Mouse (Mus musculus) olfactory bulb, adult 2 months (tissue): ENCODE results near the gene Arhgef40. TPM values are rescaled to one million over a fixed set of nuclear protein-coding genes. Genes with fewer than 3 reads are reported as not detected.
"Not testable (repeated sequence)": the region's sequence is repeated elsewhere in the genome, so short reads cannot be mapped to it uniquely, and the experiment has no call there.

ENCODE experiments used
- H3K27ac ChIP-seq: fragments of 200-500 bp; 2 replicates; pipeline ENCODE4 v1.5.1; 2012; ENCODE audit warnings: low read depth, low read length; ENCODE audit not compliant: insufficient read depth
- H3K4me1 ChIP-seq: fragments of 200-500 bp; 2 replicates; pipeline ENCODE4 v1.6.1; 2012; ENCODE audit warnings: low read length; ENCODE audit not compliant: control insufficient read depth, insufficient read depth
- H3K4me3 ChIP-seq: fragments of 200-500 bp; 2 replicates; pipeline ENCODE4 v1.5.1; 2012; ENCODE audit warnings: mild to moderate bottlenecking, low read depth, low read length, moderate library complexity; ENCODE audit not compliant: insufficient read depth
- CTCF ChIP-seq: fragments of 200-500 bp; IDR thresholded peaks from 2 replicates; pipeline ENCODE4 v1.5.1; 2012; ENCODE audit warnings: low read depth, mild to moderate bottlenecking, low read length, moderate library complexity; ENCODE audit not compliant: insufficient read depth
- POLR2A ChIP-seq: fragments of 200-500 bp; IDR thresholded peaks from 2 replicates; pipeline ENCODE4 v1.6.1; 2012; ENCODE audit warnings: mild to moderate bottlenecking, low read depth, low read length, moderate library complexity; ENCODE audit not compliant: insufficient read depth
- WGBS: fragments of 180-500 bp; shearing (Covaris S2); methylation state at CpG from one replicate; pipeline ENCODE4 v1.1.7; 2018; 5-methylcytosine and 5-hydroxymethylcytosine counted together
- polyA plus RNA-seq: library from polyadenylated mRNA; stranded (reverse); fragments of >200 nt; gene quantifications from 2 replicates; pipeline ENCODE4 v1.2.4, GENCODE M21; 2012; ENCODE audit warnings: low replicate concordance; ENCODE audit not compliant: missing spikeins, insufficient read depth, insufficient read length

The Arhgef40 gene
- polyA plus RNA-seq, 1 experiment: not detected

DNA sequence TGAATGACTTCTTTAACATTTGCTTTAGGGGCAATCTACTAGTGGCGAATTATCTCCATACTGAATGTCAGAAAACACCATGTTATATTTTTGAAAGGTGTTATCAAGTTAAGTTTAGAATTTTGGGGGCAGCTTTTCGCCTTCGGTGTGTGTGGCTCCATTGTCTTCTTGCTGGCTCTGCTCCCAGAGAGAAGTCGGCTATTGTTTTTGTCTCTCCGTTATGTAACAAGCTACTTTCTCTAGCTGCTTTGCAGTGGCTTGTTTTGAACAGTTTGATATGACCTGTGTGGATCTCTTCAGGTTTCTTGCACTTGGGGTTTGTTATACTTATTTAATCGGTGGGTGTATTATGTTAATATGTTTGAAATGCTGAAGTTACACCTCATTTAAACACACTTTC is 58.9 kb downstream of the Arhgef40 start:
- no peak overlapping the region for H3K4me3 ChIP-seq
- TF ChIP-seq POLR2A (no peak), CTCF (no peak)
- WGBS: 17% methylated on average over 6 of the region's 6 CpGs
- H3K4me1 ChIP-seq: peaks cover 8% of the 10 kb centered on the region
- H3K27ac ChIP-seq: no peak overlapping the region

DNA sequence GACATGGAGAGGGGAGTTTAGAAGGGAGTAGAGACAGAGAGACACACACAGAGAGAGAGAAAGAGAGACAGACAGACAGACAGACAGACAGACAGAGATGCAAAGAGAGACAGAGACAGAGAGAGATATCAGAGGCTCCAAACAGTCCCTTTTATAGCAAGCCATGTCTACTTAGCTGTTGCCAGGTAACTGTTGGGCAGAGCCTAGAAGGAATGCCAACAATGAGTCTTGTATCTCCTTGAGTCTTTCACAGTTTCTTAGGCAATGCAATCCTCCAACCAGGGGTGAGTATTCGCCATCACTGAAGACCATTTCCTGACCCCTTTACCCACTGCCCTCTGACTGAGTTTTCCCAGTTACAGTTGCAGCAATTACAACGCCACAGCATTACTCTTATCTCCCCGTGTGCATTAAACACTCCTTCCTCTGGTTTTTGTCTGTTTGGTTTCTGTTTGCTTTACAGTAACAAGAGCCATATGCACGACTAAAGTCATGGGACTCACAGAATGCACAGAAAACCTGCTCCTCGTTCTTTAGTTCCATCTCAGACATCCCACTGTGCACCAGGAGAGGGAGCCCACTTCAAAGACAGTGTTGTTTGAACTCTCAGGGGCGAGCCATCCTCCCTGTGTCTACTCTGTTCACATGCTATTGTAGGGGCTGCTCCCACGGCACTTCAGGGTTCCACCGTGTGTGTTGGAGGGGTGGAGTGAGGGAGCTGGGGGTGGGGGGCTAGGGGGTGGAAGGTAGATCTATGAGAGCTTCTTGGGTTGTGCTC is 60.6 kb downstream of the Arhgef40 start:
- 16% methylated on average over 8 of the region's 8 CpGs for WGBS
- TF ChIP-seq POLR2A (no peak), CTCF (no peak)

DNA sequence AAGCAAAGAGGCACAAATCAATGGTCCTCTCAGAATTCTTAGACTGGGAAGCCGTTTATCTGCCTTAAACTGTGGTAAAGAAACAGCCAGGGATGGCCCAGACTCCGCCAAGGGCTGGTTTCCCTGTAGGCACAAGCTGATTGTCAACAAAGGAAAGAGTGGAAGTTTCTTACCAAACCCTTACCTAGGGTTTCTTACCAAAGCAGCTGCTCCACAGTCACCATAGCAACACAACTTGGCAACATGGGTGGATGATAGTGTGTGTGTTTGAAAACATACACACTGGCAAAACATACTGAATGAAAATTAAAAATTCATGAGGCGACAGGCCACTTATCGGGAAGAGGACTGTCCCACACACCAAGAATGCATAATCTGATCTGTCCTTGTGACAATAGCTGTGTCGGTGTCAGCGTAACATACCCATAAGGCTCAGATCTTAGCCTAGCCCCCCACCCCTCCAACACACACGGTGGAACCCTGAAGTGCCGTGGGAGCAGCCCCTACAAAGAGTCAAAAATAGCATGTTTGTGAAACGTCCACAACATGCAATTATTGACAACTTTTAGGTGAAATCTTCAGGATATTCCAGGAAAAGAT is 61.5 kb downstream of the Arhgef40 start:
- Histone ChIP-seq H3K4me1 (peaks cover 8% of the 10 kb centered on the region), H3K27ac (no peak overlapping the region), H3K4me3 (no peak overlapping the region)
- TF ChIP-seq POLR2A (no peak), CTCF (no peak)
- 44% methylated on average over 9 of the region's 9 CpGs for WGBS

More for the DNA sequence above, 60.6 kb downstream of the Arhgef40 start:
- Histone ChIP-seq H3K4me1 (peaks cover 8% of the 10 kb centered on the region), H3K27ac (no peak overlapping the region), H3K4me3 (no peak overlapping the region)

DNA sequence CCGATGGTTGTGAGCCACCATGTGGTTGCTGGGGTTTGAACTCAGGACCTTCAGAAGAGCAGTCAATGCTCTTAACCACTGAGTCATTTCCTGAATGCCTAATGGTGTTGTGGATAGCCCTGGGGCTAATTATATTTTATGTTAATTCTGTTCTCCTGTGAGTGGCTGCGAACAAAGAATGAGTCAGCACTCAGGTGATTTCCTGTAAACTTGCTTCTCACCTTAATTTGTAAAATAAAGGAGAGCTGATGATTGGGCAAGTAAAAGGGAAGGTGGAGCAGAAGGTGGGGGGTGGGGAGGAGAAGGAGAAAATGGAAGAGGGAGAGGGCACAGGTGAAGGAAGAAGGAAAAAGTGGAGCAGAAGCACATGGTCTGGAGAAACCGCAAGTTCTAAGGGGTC is 68.2 kb downstream of the Arhgef40 start:
- not testable (repeated sequence) for H3K4me1 ChIP-seq, H3K27ac ChIP-seq, H3K4me3 ChIP-seq
- 84% methylated on average over 3 of the region's 3 CpGs for WGBS

Other genes with a start within 250 kb of the Arhgef40 start
- not detected in 2 replicates for gene Ang4, start 211.1 kb upstream of the Arhgef40 start, polyA plus RNA-seq
- gene AY358078, start 184.7 kb upstream of the Arhgef40 start, polyA plus RNA-seq: not detected in 2 replicates
- not detected in 2 replicates for gene Ear6, start 131.0 kb upstream of the Arhgef40 start, polyA plus RNA-seq
- gene Mettl17, start 99.9 kb upstream of the Arhgef40 start, polyA plus RNA-seq: not detected in 2 replicates
- gene Slc39a2, start 91.8 kb upstream of the Arhgef40 start, polyA plus RNA-seq: not detected in 2 replicates
- 1,444 TPM in 1 of 2 replicates, not detected in the other for gene Ndrg2, start 70.6 kb upstream of the Arhgef40 start, polyA plus RNA-seq
- gene Tppp2, start 66.3 kb upstream of the Arhgef40 start, polyA plus RNA-seq: not detected in 2 replicates
- gene Rnase13, start 61.9 kb upstream of the Arhgef40 start, polyA plus RNA-seq: not detected in 2 replicates
- gene Tmem253, start 30.9 kb downstream of the Arhgef40 start, polyA plus RNA-seq: not detected in 2 replicates
- gene Zfp219, start 36.0 kb downstream of the Arhgef40 start, polyA plus RNA-seq: not detected in 2 replicates
- not detected in 2 replicates for gene Olfr221, start 57.7 kb downstream of the Arhgef40 start, polyA plus RNA-seq
- gene Hnrnpc, start 119.3 kb downstream of the Arhgef40 start, polyA plus RNA-seq: 795 TPM in 1 of 2 replicates, not detected in the other
- gene Rpgrip1, start 126.0 kb downstream of the Arhgef40 start, polyA plus RNA-seq: not detected in 2 replicates
- gene Supt16, start 212.7 kb downstream of the Arhgef40 start, polyA plus RNA-seq: not detected in 2 replicates